Mouse (Mus musculus) ES-E14 (cell line): ENCODE data around the gene Lyl1.

Experiments
- MAFK ChIP-seq: IDR thresholded peaks from 2 replicates; pipeline ENCODE4 v1.6.1; 2014; ENCODE audit warnings: mild to moderate bottlenecking, low read depth, low read length, inconsistent platforms; ENCODE audit not compliant: insufficient read depth
- ZC3H11A ChIP-seq: IDR thresholded peaks from 2 replicates; pipeline ENCODE4 v1.6.1; 2012; ENCODE audit warnings: low read depth, mild to moderate bottlenecking, inconsistent platforms, low read length, borderline replicate concordance

- TF ChIP-seq ZC3H11A = no peak
- no peak for TF ChIP-seq MAFK
Measured at GRCm38 (mm10) chr8:84742171-84743053, 41.2 kb downstream of the Lyl1 start.
